Mouse (Mus musculus): ENCODE data around the gene Sh3bgrl. TPM values are rescaled to one million over a fixed set of nuclear protein-coding genes. Genes with fewer than 3 reads are reported as not detected.

Gene Sh3bgrl
- 49.7 TPM for polyA plus RNA-seq (2017; shearing (Covaris generic))

GRCm38 (mm10) chrX:109095245-109096242 lies at the start of gene Sh3bgrl:
TSS of gene Sh3bgrl (plus strand) at chrX:109095365.

DNA sequence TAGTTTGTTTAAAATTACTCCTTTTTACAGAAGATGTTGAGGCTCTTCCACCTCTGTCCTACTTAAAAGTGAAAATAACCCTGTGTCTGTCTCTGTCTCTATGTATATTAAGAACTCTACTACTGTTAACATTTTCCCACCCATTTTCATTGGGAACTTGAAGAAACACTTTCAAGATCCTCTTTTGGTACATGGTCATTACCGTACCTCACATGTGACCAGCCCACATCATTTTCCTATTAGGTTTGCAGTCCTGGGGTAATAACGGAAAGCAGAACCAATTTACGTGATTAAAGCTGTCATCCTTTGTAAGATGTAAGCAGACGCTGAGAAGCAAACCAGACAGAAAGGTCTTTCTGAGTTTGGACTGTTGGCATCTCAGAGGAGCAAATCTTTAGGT lies 101.3 kb downstream of the Sh3bgrl start, which contains the start of gene Gm6377:
Gene Gm6377, plus strand, starts transcription at position 289 of the 400 bp plus-strand sequence.

Other genes starting within 250 kb of the Sh3bgrl start
- gene Hmgn5, start 82.0 kb upstream of the Sh3bgrl start, polyA plus RNA-seq (2017; shearing (Covaris generic)), result 10.1 TPM
- gene Gm6377, start 101.4 kb downstream of the Sh3bgrl start, polyA plus RNA-seq (2017; shearing (Covaris generic)), result not detected

Data from effector memory CD4-positive, alpha-beta T cell, adult 7 months (primary cell).